Mouse (Mus musculus) olfactory bulb, adult 2 months (tissue): ENCODE measurements around the gene Mmgt2. TPM values are rescaled to one million over a fixed set of nuclear protein-coding genes. Genes with fewer than 3 reads are reported as not detected.

Experiments used
- H3K27ac ChIP-seq: fragments of 200-500 bp; 2 replicates; pipeline ENCODE4 v1.5.1; 2012; ENCODE audit warnings: low read depth, low read length; ENCODE audit not compliant: insufficient read depth
- H3K4me1 ChIP-seq: fragments of 200-500 bp; 2 replicates; pipeline ENCODE4 v1.6.1; 2012; ENCODE audit warnings: low read length; ENCODE audit not compliant: control insufficient read depth, insufficient read depth
- H3K4me3 ChIP-seq: fragments of 200-500 bp; 2 replicates; pipeline ENCODE4 v1.5.1; 2012; ENCODE audit warnings: mild to moderate bottlenecking, low read depth, low read length, moderate library complexity; ENCODE audit not compliant: insufficient read depth
- CTCF ChIP-seq: fragments of 200-500 bp; IDR thresholded peaks from 2 replicates; pipeline ENCODE4 v1.5.1; 2012; ENCODE audit warnings: low read depth, mild to moderate bottlenecking, low read length, moderate library complexity; ENCODE audit not compliant: insufficient read depth
- POLR2A ChIP-seq: fragments of 200-500 bp; IDR thresholded peaks from 2 replicates; pipeline ENCODE4 v1.6.1; 2012; ENCODE audit warnings: mild to moderate bottlenecking, low read depth, low read length, moderate library complexity; ENCODE audit not compliant: insufficient read depth
- WGBS: fragments of 180-500 bp; shearing (Covaris S2); methylation state at CpG from one replicate; pipeline ENCODE4 v1.1.7; 2018; 5-methylcytosine and 5-hydroxymethylcytosine counted together
- polyA plus RNA-seq: library from polyadenylated mRNA; stranded (reverse); fragments of >200 nt; gene quantifications from 2 replicates; pipeline ENCODE4 v1.2.4, GENCODE M21; 2012; ENCODE audit warnings: low replicate concordance; ENCODE audit not compliant: missing spikeins, insufficient read depth, insufficient read length

The Mmgt2 gene
- polyA plus RNA-seq, 1 experiment: not detected

- H3K27ac ChIP-seq: no peak overlapping the region
- 96% methylated on average over 4 of the region's 4 CpGs for WGBS
- H3K4me1 ChIP-seq: peaks cover 17% of the 10 kb centered on the region
- H3K4me3 ChIP-seq: no peak overlapping the region
- TF ChIP-seq POLR2A: no peak
- no peak for TF ChIP-seq CTCF
These were observed 33.0 kb upstream of the Mmgt2 start for GRCm38 (mm10) chr11:62615456-62615855.

- 98% methylated on average over 8 of the region's 8 CpGs for WGBS
- Histone ChIP-seq H3K4me3 (no peak overlapping the region), H3K4me1 (peaks cover 14% of the 10 kb centered on the region), H3K27ac (no peak overlapping the region)
- TF ChIP-seq POLR2A (no peak), CTCF (no peak)
These were observed 27.4 kb upstream of the Mmgt2 start for GRCm38 (mm10) chr11:62621079-62621478.

- no peak for TF ChIP-seq CTCF
- no peak for TF ChIP-seq POLR2A
- H3K4me3 ChIP-seq: no peak overlapping the region
These were observed 26.7 kb upstream of the Mmgt2 start for GRCm38 (mm10) chr11:62621586-62622283.

GRCm38 (mm10) chr11:62622850-62623249 lies 25.6 kb upstream of the Mmgt2 start:
- TF ChIP-seq CTCF: no peak
- no peak for TF ChIP-seq POLR2A
- Histone ChIP-seq H3K27ac (no peak overlapping the region), H3K4me3 (no peak overlapping the region), H3K4me1 (peaks cover 14% of the 10 kb centered on the region)
- WGBS: 87% methylated on average over 4 of the region's 4 CpGs

More at GRCm38 (mm10) chr11:62621586-62622283, 26.7 kb upstream of the Mmgt2 start:
- Histone ChIP-seq H3K27ac (no peak overlapping the region), H3K4me1 (peaks cover 14% of the 10 kb centered on the region)
- 72% methylated on average over 4 of the region's 4 CpGs for WGBS

GRCm38 (mm10) chr11:62624341-62625291 lies 23.8 kb upstream of the Mmgt2 start:
- WGBS: 59% methylated on average over 10 of the region's 10 CpGs
- TF ChIP-seq POLR2A (no peak), CTCF (no peak)
- Histone ChIP-seq H3K4me3 (no peak overlapping the region), H3K4me1 (peaks cover 20% of the 10 kb centered on the region), H3K27ac (peak overlapping the region; percentile 23; the same call in 1 of the 2 replicates)

- H3K4me1 ChIP-seq: peaks cover 31% of the 10 kb centered on the region
- no peak overlapping the region for H3K27ac ChIP-seq
- H3K4me3 ChIP-seq: no peak overlapping the region
- 23% methylated on average over 9 of the region's 9 CpGs for WGBS
- TF ChIP-seq CTCF (no peak), POLR2A (no peak)
These were observed 18.9 kb upstream of the Mmgt2 start for GRCm38 (mm10) chr11:62629352-62630224.

- Histone ChIP-seq H3K4me3 (no peak overlapping the region), H3K4me1 (peaks cover 26% of the 10 kb centered on the region), H3K27ac (no peak overlapping the region)
- 3% methylated on average over 11 of the region's 11 CpGs for WGBS
- no peak for TF ChIP-seq CTCF
- no peak for TF ChIP-seq POLR2A
These were observed 18.1 kb upstream of the Mmgt2 start for GRCm38 (mm10) chr11:62630225-62630821.

GRCm38 (mm10) chr11:62631138-62631537 lies 17.3 kb upstream of the Mmgt2 start:
- no peak overlapping the region for H3K27ac ChIP-seq
- peaks cover 28% of the 10 kb centered on the region for H3K4me1 ChIP-seq
- TF ChIP-seq CTCF (no peak), POLR2A (no peak)
- 55% methylated on average over 4 of the region's 4 CpGs for WGBS
- no peak overlapping the region for H3K4me3 ChIP-seq
